Mouse (Mus musculus): Measurements from ENCODE around the gene Zfp386. TPM values are rescaled to one million over a fixed set of nuclear protein-coding genes. Genes with fewer than 3 reads are reported as not detected.

Zfp386 gene
- polyA plus RNA-seq, 1 experiment from 2014 or later: 70.4 TPM

GRCm38 (mm10) chr12:116061561-116062193 lies 14.2 kb downstream of the Zfp386 start:
- peaks cover 51% of the 10 kb centered on the region for H3K36me3 ChIP-seq
- no peak overlapping the region for H3K27ac ChIP-seq (replicated peaks)
- H3K27me3 ChIP-seq: no peaks in the 10 kb centered on the region
- peak; percentile 48; the same call in 1 of the 2 replicates for ATAC-seq (ENCODE audit: low FRiP score, low read depth)
- H3K4me1 ChIP-seq: no peaks in the 10 kb centered on the region
- H3K9ac ChIP-seq (replicated peaks): no peak overlapping the region
- WGBS: 94% methylated on average over 5 of the region's 5 CpGs
- peaks cover 56% of the 10 kb centered on the region for H3K9me3 ChIP-seq
- no peak overlapping the region for H3K4me2 ChIP-seq (replicated peaks)
- no peak overlapping the region for H3K4me3 ChIP-seq

- no peak overlapping the region for H3K9ac ChIP-seq (replicated peaks)
- WGBS: 95% methylated on average over 2 of the region's 2 CpGs
- H3K27me3 ChIP-seq: no peaks in the 10 kb centered on the region
- no peak overlapping the region for H3K4me3 ChIP-seq
- 0 out of 2 replicates have a peak, but pooled peaks have one; percentile 47 for ATAC-seq (ENCODE audit: low FRiP score, low read depth)
- H3K4me2 ChIP-seq (replicated peaks): no peak overlapping the region
- H3K27ac ChIP-seq (replicated peaks): no peak overlapping the region
- peaks cover 46% of the 10 kb centered on the region for H3K36me3 ChIP-seq
- H3K9me3 ChIP-seq: peaks cover 51% of the 10 kb centered on the region
- no peaks in the 10 kb centered on the region for H3K4me1 ChIP-seq
Observed at GRCm38 (mm10) chr12:116062194-116062583, 14.7 kb downstream of the Zfp386 start.

- 95% methylated on average over 4 of the region's 4 CpGs for WGBS
- no peak overlapping the region for H3K9ac ChIP-seq (replicated peaks)
- H3K27ac ChIP-seq (replicated peaks): no peak overlapping the region
- peaks cover 40% of the 10 kb centered on the region for H3K36me3 ChIP-seq
- H3K4me2 ChIP-seq (replicated peaks): no peak overlapping the region
- ATAC-seq (ENCODE audit: low FRiP score, low read depth): no peak
- peaks cover 45% of the 10 kb centered on the region for H3K9me3 ChIP-seq
- no peak overlapping the region for H3K4me3 ChIP-seq
- H3K27me3 ChIP-seq: no peaks in the 10 kb centered on the region
- H3K4me1 ChIP-seq: no peaks in the 10 kb centered on the region
Observed at GRCm38 (mm10) chr12:116063020-116063419, 15.5 kb downstream of the Zfp386 start.

- peak; percentile 86 for ATAC-seq (ENCODE audit: low FRiP score, low read depth)
Observed at GRCm38 (mm10) chr12:116071023-116071422, 23.5 kb downstream of the Zfp386 start.

GRCm38 (mm10) chr12:116077074-116077854 lies 29.7 kb downstream of the Zfp386 start, which contains the start of gene Vipr2:
Vipr2 (plus strand) TSS chr12:116077726.
- 5% methylated on average over 33 of the region's 33 CpGs for WGBS
- H3K27ac ChIP-seq (replicated peaks): no peak within 1 kb of the TSS
- peak; percentile 96 for ATAC-seq (ENCODE audit: low FRiP score, low read depth)

More at GRCm38 (mm10) chr12:116071023-116071422, 23.5 kb downstream of the Zfp386 start:
- H3K9me3 ChIP-seq: no peaks in the 10 kb centered on the region
- H3K27me3 ChIP-seq: peaks cover 7% of the 10 kb centered on the region
- no peaks in the 10 kb centered on the region for H3K4me1 ChIP-seq
- H3K9ac ChIP-seq (replicated peaks): no peak overlapping the region
- no peak overlapping the region for H3K27ac ChIP-seq (replicated peaks)
- WGBS: 24% methylated on average over 3 of the region's 3 CpGs
- no peak overlapping the region for H3K4me2 ChIP-seq (replicated peaks)
- H3K4me3 ChIP-seq: no peak overlapping the region
- H3K36me3 ChIP-seq: no peaks in the 10 kb centered on the region

GRCm38 (mm10) chr12:116077855-116078366 lies 30.4 kb downstream of the Zfp386 start:
- WGBS: under 1% methylated on average over 24 of the region's 24 CpGs
- Histone ChIP-seq H3K4me3 (peak overlapping the region; percentile 64), H3K9ac (replicated peaks) (peak overlapping the region; percentile 69), H3K4me2 (replicated peaks) (peak overlapping the region; percentile 77), H3K9me3 (no peaks in the 10 kb centered on the region), H3K27me3 (peaks cover 27% of the 10 kb centered on the region), H3K4me1 (peaks cover 8% of the 10 kb centered on the region; the same call in 1 of the 2 replicates), H3K36me3 (no peaks in the 10 kb centered on the region), H3K27ac (replicated peaks) (no peak overlapping the region)
- peak; percentile 80 for ATAC-seq (ENCODE audit: low FRiP score, low read depth)

More at GRCm38 (mm10) chr12:116077074-116077854, 29.7 kb downstream of the Zfp386 start, which contains the start of gene Vipr2:
- Histone ChIP-seq H3K27me3 (peaks cover 27% of the 10 kb centered on the region), H3K36me3 (no peaks in the 10 kb centered on the region), H3K9ac (replicated peaks) (peak within 1 kb of the TSS; percentile 69), H3K4me3 (peak within 1 kb of the TSS; percentile 64), H3K9me3 (no peaks in the 10 kb centered on the region), H3K4me1 (peaks cover 8% of the 10 kb centered on the region; the same call in 1 of the 2 replicates), H3K4me2 (replicated peaks) (peak within 1 kb of the TSS; percentile 77)

- 87% methylated on average over 6 of the region's 6 CpGs for WGBS
- Histone ChIP-seq H3K27me3 (peaks cover 6% of the 10 kb centered on the region; the same call in 1 of the 2 replicates), H3K4me1 (no peaks in the 10 kb centered on the region), H3K9me3 (no peaks in the 10 kb centered on the region), H3K36me3 (no peaks in the 10 kb centered on the region), H3K4me3 (no peak overlapping the region), H3K9ac (replicated peaks) (no peak overlapping the region), H3K4me2 (replicated peaks) (no peak overlapping the region), H3K27ac (replicated peaks) (no peak overlapping the region)
- no peak for ATAC-seq (ENCODE audit: low FRiP score, low read depth)
Observed at GRCm38 (mm10) chr12:116083125-116083524, 35.6 kb downstream of the Zfp386 start.

- Histone ChIP-seq H3K9ac (replicated peaks) (no peak overlapping the region), H3K9me3 (no peaks in the 10 kb centered on the region), H3K27me3 (peaks cover 2% of the 10 kb centered on the region; the same call in 1 of the 2 replicates), H3K36me3 (no peaks in the 10 kb centered on the region), H3K4me2 (replicated peaks) (no peak overlapping the region), H3K27ac (replicated peaks) (no peak overlapping the region), H3K4me3 (no peak overlapping the region), H3K4me1 (no peaks in the 10 kb centered on the region)
- ATAC-seq (ENCODE audit: low FRiP score, low read depth): no peak
- WGBS: 83% methylated on average over 2 of the region's 2 CpGs
Observed at GRCm38 (mm10) chr12:116084294-116084693, 36.8 kb downstream of the Zfp386 start.

- Histone ChIP-seq H3K4me2 (replicated peaks) (no peak overlapping the region), H3K9ac (replicated peaks) (no peak overlapping the region), H3K36me3 (no peaks in the 10 kb centered on the region), H3K9me3 (no peaks in the 10 kb centered on the region), H3K27ac (replicated peaks) (no peak overlapping the region), H3K4me3 (no peak overlapping the region), H3K4me1 (no peaks in the 10 kb centered on the region), H3K27me3 (no peaks in the 10 kb centered on the region)
- WGBS: 86% methylated on average over 5 of the region's 5 CpGs
- no peak for ATAC-seq (ENCODE audit: low FRiP score, low read depth)
Observed at GRCm38 (mm10) chr12:116086951-116087600, 39.6 kb downstream of the Zfp386 start.

GRCm38 (mm10) chr12:116089836-116090235 lies 42.3 kb downstream of the Zfp386 start:
- Histone ChIP-seq H3K9me3 (no peaks in the 10 kb centered on the region), H3K27ac (replicated peaks) (no peak overlapping the region), H3K36me3 (no peaks in the 10 kb centered on the region), H3K4me1 (no peaks in the 10 kb centered on the region), H3K4me2 (replicated peaks) (no peak overlapping the region), H3K4me3 (no peak overlapping the region), H3K9ac (replicated peaks) (no peak overlapping the region), H3K27me3 (no peaks in the 10 kb centered on the region)
- ATAC-seq (ENCODE audit: low FRiP score, low read depth): no peak
- WGBS: 86% methylated on average over 3 of the region's 3 CpGs

GRCm38 (mm10) chr12:116094765-116095555 lies 47.4 kb downstream of the Zfp386 start:
- Histone ChIP-seq H3K27me3 (no peaks in the 10 kb centered on the region), H3K9ac (replicated peaks) (no peak overlapping the region), H3K4me2 (replicated peaks) (no peak overlapping the region), H3K9me3 (no peaks in the 10 kb centered on the region), H3K27ac (replicated peaks) (no peak overlapping the region), H3K4me3 (no peak overlapping the region), H3K36me3 (no peaks in the 10 kb centered on the region), H3K4me1 (no peaks in the 10 kb centered on the region)
- 88% methylated on average over 14 of the region's 14 CpGs for WGBS
- ATAC-seq (ENCODE audit: low FRiP score, low read depth): no peak

Data from midbrain, embryonic 12.5 days (tissue).